Mouse (Mus musculus): ENCODE data around the gene Hist1h2bj. TPM values are rescaled to one million over a fixed set of nuclear protein-coding genes. Genes with fewer than 3 reads are reported as not detected.
A peak's percentile ranks its signal among the peaks of the same experiment; 100 is the strongest.
"Not testable (repeated sequence)": the region's sequence is repeated elsewhere in the genome, so short reads cannot be mapped to it uniquely, and the experiment has no call there.

Hist1h2bj gene
- total RNA-seq, 2 experiments from 2014 or later: 21.4 to 25.6 TPM

DNA sequence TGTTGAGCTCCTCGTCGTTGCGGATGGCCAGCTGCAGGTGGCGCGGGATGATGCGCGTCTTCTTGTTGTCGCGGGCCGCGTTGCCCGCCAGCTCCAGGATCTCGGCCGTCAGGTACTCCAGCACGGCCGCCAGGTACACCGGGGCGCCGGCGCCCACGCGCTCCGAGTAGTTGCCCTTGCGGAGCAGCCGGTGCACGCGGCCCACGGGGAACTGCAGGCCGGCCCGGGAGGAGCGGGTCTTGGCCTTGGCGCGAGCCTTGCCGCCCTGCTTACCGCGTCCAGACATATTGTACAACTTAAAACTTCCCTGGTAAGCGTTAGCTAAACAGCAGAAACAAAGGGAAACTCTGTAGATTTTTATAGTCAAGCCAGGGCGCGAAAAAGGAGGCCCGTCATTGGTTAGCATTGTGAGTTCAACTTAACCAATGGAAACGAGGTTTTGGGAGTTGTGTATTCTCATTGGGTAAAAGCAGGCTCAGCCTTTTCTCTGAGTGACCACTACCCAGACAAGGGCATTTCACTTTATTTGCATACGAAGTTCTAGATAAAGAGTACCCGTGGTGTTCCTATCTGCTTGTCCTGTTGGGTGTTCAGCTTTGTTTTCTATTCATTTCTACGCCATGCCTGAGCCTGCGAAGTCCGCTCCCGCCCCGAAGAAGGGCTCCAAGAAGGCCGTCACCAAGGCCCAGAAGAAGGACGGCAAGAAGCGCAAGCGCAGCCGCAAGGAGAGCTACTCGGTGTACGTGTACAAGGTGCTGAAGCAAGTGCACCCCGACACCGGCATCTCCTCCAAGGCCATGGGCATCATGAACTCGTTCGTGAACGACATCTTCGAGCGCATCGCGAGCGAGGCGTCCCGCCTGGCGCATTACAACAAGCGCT, 7.5 kb upstream of the Hist1h2bj start, which contains the start of the genes Hist1h2ah and Hist1h2bk:
Hist1h2ah (minus strand) TSS at position 302 of the 882 bp plus-strand sequence.
Hist1h2bk (plus strand) TSS at position 604 of the 882 bp plus-strand sequence.
- intact Hi-C loops (cut with DNase I): not testable (repeated sequence)

DNA sequence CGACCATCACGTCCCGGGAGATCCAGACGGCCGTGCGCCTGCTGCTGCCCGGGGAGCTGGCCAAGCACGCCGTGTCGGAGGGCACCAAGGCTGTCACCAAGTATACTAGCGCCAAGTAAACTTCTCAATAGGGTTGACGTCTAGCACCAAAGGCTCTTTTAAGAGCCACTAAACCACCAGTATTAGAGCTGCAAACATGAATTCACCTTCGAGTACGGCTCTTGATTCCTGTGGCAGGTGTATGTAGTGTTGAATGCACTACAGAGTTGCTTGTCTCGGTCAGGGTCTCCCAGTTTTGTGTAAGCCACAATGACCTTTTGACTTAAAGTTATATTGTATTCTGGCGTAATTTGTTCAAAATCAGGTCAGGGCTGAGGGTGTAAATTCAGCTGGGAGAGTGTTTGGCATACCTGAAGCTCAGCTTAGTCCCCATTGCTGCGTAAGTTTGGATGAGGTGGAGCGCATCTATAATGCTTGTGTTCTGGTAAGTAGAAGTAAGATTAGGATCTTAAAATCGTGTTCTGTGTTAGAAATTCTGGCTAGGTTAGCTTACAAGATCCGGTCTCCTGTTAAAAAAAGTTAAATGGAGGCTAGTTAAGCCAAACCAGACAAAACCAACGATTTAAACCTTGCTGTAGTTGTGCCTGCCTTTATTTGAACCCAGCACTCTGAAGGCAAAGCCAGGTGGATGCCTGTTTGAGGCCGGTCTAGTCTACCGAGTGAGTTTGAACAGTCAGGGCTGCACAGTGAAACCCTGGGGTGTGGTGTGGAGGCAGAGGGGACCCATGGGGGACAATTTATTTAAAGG, 6.7 kb upstream of the Hist1h2bj start:
- intact Hi-C loops (cut with DNase I): no loop called here

More for the DNA sequence above, 7.5 kb upstream of the Hist1h2bj start, which contains the start of the genes Hist1h2ah and Hist1h2bk:
- DNase-seq (ENCODE audit: extremely low spot score in 1 of 2, low spot score in 2 of 2): peak; percentile 78 to 92

DNA sequence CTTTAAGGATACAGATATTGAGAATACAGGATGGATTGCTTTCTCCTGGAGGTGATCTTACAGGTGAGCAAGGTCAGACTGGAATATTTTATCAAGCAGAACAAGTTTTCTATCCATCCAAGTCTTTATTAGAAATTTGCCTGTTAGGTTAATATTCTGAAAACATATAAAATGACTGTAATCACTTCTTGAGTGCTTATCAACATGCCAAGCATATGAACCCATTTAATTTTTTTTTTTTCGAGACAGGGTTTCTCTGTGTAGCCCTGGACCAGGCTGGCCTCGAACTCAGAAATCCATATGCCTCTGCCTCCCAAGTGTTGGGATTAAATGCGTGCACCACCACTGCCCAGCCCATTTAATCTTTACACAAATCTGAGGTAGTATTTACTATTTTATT, 6.0 kb upstream of the Hist1h2bj start:
- intact Hi-C loops (cut with DNase I): no loop called here
- DNase-seq (ENCODE audit: extremely low spot score in 1 of 2, low spot score in 2 of 2): no peak

More for the DNA sequence above, 6.7 kb upstream of the Hist1h2bj start:
- DNase-seq (ENCODE audit: extremely low spot score in 1 of 2, low spot score in 2 of 2): no peak

DNA sequence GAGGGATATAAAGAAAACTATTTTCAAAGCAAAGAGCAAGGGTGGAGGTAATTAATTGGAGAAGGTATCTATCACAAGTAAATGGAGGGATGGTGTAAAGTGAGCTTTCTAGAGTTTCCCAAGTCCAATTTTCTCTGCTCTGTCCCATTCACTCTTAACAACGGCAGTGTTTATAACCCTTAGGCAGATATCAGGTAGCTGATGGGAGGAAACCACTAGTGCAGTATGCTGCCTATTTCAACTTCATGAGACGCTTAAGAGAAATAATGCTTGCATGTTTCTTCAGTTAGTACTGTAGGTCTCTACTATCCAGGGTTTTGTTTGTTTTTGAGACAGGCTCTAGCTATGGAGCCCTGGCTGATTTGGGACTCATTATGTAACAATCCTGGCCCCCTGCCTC, 5.6 kb upstream of the Hist1h2bj start:
- DNase-seq (ENCODE audit: extremely low spot score in 1 of 2, low spot score in 2 of 2): no peak
- intact Hi-C loops (cut with DNase I): no loop called here

DNA sequence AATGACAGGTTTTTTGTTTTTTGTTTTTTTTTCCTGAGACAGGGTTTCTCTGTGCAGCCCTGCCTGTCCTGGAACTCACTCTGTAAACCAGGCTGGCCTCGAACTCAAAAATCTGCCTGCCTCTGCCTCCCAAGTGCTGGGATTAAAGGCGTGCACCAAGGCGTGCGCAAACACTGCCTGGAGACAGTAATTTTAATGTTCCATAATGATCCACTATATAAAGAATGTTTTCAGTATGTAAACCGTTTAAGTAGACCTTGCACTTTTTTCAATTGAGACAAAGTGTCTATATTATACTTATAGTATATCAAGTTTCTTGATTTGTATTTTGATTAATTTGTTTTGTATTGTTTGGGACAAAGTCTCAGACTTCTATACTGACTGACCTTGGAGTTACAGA, 3.6 kb upstream of the Hist1h2bj start:
- no peak for DNase-seq (ENCODE audit: extremely low spot score in 1 of 2, low spot score in 2 of 2)
- intact Hi-C loops (cut with DNase I): no loop called here

DNA sequence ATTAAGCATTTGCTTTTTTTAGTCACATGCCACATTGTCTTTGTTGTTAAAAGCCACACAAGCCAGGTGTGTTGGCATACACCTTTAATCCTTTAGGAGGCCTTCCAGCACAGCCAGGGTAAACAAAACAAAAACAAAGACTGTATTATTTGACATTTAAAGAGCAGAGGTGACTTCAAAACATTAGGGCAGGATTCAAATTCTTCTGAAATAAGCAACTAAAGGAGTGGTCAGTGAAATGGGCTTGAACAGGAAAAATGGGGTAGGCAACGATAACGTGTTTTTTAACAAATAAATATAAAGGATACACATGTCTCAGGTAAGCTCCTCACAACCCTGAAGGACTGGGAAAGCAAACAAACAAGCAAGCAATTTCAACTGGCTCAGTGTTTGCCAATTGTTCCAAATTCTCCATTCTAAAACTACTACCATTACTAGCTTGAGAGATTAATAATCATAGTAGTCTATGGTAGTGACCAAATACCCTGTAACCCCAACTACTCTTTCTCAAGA, 3.0 kb upstream of the Hist1h2bj start:
- intact Hi-C loops (cut with DNase I): loop anchor here (10.0 kb wide), 2 partner anchors 1655 to 1695 kb away; partner anchors contain the start of genes Hist1h1c, Hist1h1t and Hist1h4c
- no peak for DNase-seq (ENCODE audit: extremely low spot score in 1 of 2, low spot score in 2 of 2)

DNA sequence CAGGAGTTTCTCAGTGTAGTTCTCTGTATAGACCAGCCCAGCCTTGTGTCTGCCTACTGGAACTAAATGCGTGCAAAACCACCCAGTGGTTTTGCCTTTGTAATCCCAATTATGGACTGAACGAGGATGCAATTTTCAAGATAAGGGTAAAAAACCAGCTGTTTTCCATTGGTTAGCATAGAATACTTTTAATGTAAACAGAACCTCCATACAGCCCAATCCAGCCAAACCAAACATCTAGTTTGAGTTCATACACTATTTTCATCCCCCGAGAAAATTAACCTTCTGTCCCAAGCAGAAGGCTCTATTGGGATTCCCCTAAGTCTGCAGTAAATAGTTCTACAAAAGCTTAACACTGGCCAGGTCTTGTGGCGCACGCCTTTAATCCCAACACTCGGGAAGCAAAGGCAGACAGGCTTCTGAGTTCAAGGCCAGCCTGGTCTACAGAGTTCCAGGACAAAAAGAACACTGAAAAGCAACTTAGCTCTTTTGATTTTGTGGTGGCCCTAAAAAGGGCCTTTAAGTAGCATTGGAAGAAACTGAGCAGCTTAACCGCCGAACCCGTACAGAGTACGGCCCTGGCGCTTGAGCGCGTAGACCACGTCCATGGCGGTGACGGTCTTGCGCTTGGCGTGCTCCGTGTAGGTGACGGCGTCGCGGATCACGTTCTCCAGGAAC, 2.4 kb upstream of the Hist1h2bj start:
- intact Hi-C loops (cut with DNase I): loop anchor here (10.0 kb wide), 2 partner anchors 1654 to 1694 kb away; partner anchors contain the start of genes Hist1h1c, Hist1h1t and Hist1h4c
- no peak for DNase-seq (ENCODE audit: extremely low spot score in 1 of 2, low spot score in 2 of 2)

DNA sequence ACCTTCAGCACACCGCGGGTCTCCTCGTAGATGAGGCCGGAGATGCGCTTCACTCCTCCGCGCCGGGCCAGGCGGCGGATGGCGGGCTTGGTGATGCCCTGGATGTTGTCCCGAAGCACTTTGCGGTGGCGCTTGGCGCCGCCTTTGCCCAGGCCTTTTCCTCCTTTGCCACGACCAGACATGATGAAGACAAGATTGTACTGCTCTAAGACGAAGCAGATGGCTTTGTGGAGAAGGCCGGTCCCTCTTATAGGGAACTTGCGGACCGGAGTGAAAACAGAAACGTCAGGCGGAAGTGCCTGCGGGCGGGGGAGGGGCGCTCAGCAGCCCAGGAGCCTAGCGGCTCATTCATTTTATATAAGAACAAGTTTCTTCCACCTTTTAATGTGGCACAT, 1.9 kb upstream of the Hist1h2bj start, which contains the start of gene Hist1h4i:
Hist1h4i (minus strand) TSS at position 221 of the 395 bp plus-strand sequence.
- DNase-seq (ENCODE audit: extremely low spot score in 1 of 2, low spot score in 2 of 2): peak; percentile 95 to 96
- intact Hi-C loops (cut with DNase I): loop anchor here (10.0 kb wide), 2 partner anchors 1654 to 1694 kb away; partner anchors contain the start of genes Hist1h1c, Hist1h1t and Hist1h4c

DNA sequence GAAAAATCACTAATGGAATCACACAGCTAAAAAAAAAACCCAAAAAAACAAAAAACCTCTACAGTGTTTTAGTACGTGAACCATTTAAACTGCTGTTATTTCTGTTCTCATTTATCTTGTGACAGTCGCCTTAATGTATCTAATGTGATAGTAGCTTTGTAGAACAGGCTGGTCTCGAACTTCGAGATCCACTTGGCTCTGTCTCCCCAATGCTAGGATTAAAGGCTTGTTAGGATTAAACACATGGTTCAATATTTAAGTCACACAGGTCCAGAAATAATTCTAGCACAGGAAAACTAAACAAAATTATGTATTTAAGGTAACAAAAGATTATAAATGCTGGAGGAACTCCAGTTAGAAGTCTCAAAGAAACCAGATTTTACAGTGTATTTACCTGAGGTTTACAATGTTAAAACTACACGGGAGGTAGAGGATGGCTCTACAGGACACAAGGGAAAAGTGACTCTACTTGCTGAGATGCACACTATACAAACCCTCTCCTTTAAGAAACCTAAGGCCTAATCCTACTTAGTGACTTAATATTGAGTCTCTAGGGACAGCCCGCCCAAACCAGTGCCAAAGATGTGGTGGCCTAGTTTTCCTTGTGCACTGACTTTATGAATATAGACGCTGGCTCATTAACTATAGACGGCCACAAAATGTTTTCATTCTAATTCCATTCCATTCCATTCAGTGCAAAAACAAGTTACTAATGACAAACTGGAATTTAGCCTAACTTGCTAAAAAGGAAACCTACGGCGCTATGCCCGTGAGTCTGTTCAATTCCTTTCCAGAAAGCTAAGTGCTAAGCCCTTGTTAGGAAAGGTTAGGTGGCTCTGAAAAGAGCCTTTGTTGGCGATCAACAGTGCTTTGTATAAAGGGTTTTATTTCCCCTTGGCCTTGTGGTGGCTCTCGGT, 1.1 kb upstream of the Hist1h2bj start:
- intact Hi-C loops (cut with DNase I): loop anchor here (10.0 kb wide), 2 partner anchors 1653 to 1693 kb away; partner anchors contain the start of genes Hist1h1c, Hist1h1t and Hist1h4c
- DNase-seq (ENCODE audit: extremely low spot score in 1 of 2, low spot score in 2 of 2): no peak

DNA sequence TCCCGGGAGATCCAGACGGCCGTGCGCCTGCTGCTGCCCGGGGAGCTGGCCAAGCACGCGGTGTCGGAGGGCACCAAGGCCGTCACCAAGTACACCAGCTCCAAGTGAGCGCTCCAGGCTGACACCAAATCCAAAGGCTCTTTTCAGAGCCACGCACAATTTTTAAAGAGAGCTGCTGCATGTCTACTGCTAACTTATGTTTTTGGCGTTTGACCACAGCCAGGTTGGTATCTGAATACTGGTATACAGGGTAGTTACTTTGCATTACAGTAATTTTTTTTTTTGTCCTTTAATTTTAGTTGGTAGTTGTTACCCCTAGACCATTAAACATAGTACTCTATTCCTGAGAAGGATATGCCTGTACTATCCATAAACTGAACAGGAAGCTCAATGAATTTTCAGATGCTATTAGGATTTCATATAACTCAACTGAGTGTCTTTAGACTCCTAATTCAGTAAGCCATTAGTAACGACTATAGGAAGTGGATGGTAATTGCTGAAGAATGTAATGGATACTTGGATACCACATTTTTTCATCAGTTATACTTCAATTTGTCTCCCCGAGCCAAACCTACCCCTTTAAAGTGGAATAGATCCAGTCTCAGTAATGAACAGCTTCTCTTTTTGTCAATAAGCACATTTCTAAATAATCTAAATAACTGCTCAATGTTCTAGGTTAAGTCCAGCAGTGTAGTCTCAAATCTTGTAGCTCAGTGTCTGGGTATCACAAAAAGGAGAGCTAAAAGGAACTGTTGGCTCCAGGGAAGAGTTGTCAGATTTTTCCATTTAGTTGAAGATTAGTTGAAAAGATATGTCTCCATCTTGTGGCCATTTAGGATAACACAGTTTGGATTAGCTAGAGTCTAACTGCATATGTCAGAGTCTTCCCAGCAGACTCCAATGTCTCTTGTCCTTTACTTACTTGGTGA, 753 bp downstream of the Hist1h2bj start:
- intact Hi-C loops (cut with DNase I): loop anchor here (10.0 kb wide), 2 partner anchors 1651 to 1691 kb away; partner anchors contain the start of genes Hist1h1c, Hist1h1t and Hist1h4c

DNA sequence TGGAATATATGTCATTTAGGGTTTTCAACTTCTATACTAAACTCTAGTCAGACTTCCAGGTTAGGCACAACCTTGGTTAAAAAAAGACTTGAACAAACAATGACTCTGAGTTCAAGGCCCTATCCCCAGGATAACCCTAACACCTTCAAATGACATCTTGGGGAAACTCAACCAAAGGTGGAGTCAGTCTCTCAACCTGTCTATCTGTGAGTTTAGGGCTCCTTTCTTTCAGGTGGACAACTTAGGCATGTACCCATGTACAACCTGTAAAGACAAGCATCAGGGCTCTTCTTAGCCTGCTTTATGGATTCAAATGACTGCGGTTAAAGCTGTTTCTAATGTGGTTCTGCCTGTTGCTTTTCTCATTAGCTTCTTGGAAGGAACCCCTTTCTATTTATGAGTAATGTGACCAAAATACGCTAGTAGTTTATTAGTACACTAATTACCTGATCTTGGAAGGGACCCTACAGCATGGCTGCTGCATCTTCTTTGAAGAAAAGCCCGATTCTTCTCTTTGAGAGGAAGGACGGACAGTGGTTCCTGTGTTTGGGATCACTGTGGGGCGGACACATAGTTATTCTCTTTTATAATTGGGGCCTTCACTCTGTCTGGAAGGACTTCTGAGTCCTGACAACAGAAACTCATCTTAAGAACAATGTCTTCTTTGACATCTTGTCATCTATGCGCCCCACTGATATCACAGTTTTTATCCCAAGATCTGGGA, 1.6 kb downstream of the Hist1h2bj start:
- no peak for DNase-seq (ENCODE audit: extremely low spot score in 1 of 2, low spot score in 2 of 2)
- intact Hi-C loops (cut with DNase I): loop anchor here (10.0 kb wide), 2 partner anchors 1650 to 1690 kb away; partner anchors contain the start of genes Hist1h1c, Hist1h1t and Hist1h4c

More for the DNA sequence above, 753 bp downstream of the Hist1h2bj start:
- peak in 1 of 2 experiments; percentile 56 for DNase-seq (ENCODE audit: extremely low spot score in 1 of 2, low spot score in 2 of 2)

DNA sequence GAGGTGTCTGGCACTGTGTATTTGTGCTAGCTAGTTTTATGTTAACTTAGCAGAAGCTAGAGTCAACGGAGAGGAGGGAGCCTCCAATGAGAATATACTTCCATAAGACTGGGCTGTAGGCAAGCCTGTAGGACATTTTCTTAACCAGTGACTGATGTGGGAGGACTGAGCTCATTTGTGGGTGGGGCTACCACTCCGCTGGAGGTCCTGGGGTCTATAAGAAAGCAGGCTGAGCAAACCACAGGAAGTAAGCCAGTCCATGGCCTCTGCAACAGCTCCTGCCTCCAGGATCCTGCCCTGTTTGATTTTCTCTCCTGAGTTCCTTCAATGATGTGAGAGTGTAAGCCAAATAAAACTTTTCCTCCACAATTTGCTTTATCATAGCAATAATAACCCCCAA, 2.3 kb downstream of the Hist1h2bj start:
- intact Hi-C loops (cut with DNase I): loop anchor here (10.0 kb wide), 2 partner anchors 1649 to 1689 kb away; partner anchors contain the start of genes Hist1h1c, Hist1h1t and Hist1h4c
- no peak for DNase-seq (ENCODE audit: extremely low spot score in 1 of 2, low spot score in 2 of 2)

DNA sequence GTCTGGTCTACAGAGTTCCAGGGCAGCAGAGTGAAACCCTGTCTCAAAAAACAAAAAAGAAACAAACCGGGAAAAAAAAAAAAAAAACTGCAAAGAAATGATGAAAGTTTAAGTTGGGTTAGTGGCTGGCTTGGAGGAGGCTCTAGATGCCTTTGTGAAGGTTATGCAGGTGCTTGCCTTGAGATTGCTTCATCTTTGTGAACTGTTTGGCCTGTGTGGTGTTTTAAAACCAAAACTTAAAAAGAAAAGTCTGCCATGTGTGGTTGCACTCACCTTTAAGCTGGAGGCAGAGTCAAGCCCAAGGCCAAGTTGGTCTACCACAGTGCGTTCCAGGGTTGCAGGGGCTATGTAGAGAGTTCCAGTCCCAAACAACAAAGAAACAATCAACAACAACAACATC, 6.0 kb downstream of the Hist1h2bj start:
- no peak for DNase-seq (ENCODE audit: extremely low spot score in 1 of 2, low spot score in 2 of 2)
- intact Hi-C loops (cut with DNase I): loop anchor here (10.0 kb wide), 2 partner anchors 1646 to 1686 kb away; partner anchors contain the start of genes Hist1h1c, Hist1h1t and Hist1h4c

DNA sequence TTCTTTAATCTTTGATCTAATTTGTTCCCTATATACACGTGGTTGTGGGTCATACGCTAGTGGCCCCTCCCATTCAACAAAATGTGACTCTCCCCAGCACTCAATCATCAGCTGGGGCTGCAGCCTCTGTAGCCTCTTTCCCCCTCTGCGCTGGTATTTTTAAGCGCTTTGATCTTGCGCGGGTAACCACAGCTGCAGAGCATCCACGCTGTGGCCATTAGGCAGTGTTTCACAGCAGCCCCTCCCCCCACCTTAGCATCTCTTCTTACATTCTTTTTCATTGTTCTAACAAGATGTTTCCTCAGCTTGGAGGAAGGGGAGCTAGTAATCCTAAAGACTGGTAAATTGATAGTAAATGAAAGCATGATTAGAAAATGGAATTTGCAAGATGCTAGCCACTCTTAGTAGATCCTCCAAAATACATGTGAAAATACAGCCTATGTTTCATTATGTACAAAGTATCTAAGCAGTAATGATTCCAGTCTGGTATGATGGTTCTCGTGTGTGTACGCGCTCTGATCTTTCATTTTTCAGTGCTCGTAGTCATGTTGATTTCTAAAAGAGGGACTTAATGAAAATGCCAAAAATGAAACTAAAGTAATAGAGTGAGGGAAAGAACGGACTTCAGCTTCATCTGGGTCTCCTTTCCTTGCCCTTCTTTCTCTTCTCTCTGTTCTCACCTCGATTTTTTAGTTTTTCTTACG, 6.9 kb downstream of the Hist1h2bj start:
- intact Hi-C loops (cut with DNase I): loop anchor here (10.0 kb wide), 3 partner anchors 1225 to 1685 kb away; partner anchors contain the start of genes Hist1h1c, Hist1h1t and Hist1h4c
- peak; percentile 46 to 75 for DNase-seq (ENCODE audit: extremely low spot score in 1 of 2, low spot score in 2 of 2)

Data from left cerebral cortex, postnatal 10 days (tissue).